11 mouse cellular contexts compared by ENCODE assay signal in genomic region chr12:105843243-105844005, GRCm38 (mm10). TPM values are rescaled to one million over a fixed set of nuclear protein-coding genes. Genes with fewer than 3 reads are reported as not detected.
DNase-seq lines count a peak whose midpoint lies in the region; ATAC-seq lines count a peak whose summit lies in the region.
"Had no signal": no experiment of that assay in that cellular context is flagged by ENCODE, and none has a peak within 500 bp of the region (broad histone marks: within the 10 kb centered on the region; RNA-seq: fewer than 3 reads in every experiment).

No protein-coding gene starts in this region.

- peaks cover 55% of the 10 kb centered on the region for H3K36me3 ChIP-seq in heart, embryonic 13.5 days
- peaks cover 42% of the 10 kb centered on the region for H3K36me3 ChIP-seq in heart, embryonic 10.5 days
- H3K36me3 ChIP-seq in midbrain, embryonic 16.5 days (ENCODE audit: control insufficient read depth, insufficient read depth, low read length) = no peaks in the 10 kb centered on the region

- no peak overlapping the region for H3K4me2 ChIP-seq in heart, embryonic 13.5 days
- no peak overlapping the region for H3K4me2 ChIP-seq in midbrain, embryonic 16.5 days (ENCODE audit: low read length)
- H3K4me2 ChIP-seq: intestine, embryonic 15.5 days had no signal

- intact Hi-C loops in heart, postnatal 14 days (cut with DNase I) = no loop called here

- H3K27me3 ChIP-seq in heart, embryonic 13.5 days (replicated peaks) = no peaks in the 10 kb centered on the region
- no peaks in the 10 kb centered on the region for H3K27me3 ChIP-seq in heart, embryonic 10.5 days (ENCODE audit: insufficient read depth, poor library complexity, severe bottlenecking)
- no peaks in the 10 kb centered on the region for H3K27me3 ChIP-seq in midbrain, embryonic 16.5 days (ENCODE audit: control insufficient read depth, insufficient read depth, low read depth, low read length)
- H3K27me3 ChIP-seq: intestine, embryonic 15.5 days had no signal

- DNase-seq in heart, embryonic 10.5 days (ENCODE audit: low spot score) = no peak
- peak; percentile 82 for DNase-seq in adrenal gland, adult 2 months
- peak; percentile 68 for DNase-seq in cerebellum, adult 9-10 months
- DNase-seq in heart, postnatal 14 days = peak; percentile 30 to 53
- no peak for DNase-seq in thymus, postnatal 36 days
- DNase-seq: lung, postnatal 14 days; thymus, postnatal 4 days had no signal

- ATAC-seq in heart, embryonic 13.5 days (ENCODE audit: extremely low read depth, insufficient number of reproducible peaks, low FRiP score, low TSS enrichment) = no peak
- no peak for ATAC-seq in inflammation-experienced regulatory T-cells, adult 6 months
- ATAC-seq in midbrain, embryonic 16.5 days = no peak
- ATAC-seq: intestine, embryonic 15.5 days had no signal

- WGBS in heart, embryonic 13.5 days = 44% methylated on average over 12 of the region's 12 CpGs
- WGBS in heart, embryonic 10.5 days = 71% methylated on average over 12 of the region's 12 CpGs
- WGBS in midbrain, embryonic 16.5 days = 72% methylated on average over 12 of the region's 12 CpGs

- H3K9ac ChIP-seq in heart, embryonic 13.5 days = 0 out of 2 replicates have a peak overlapping the region, but pooled peaks have one; percentile 12
- no peak overlapping the region for H3K9ac ChIP-seq in midbrain, embryonic 16.5 days (ENCODE audit: low read depth, low read length)
- H3K9ac ChIP-seq: intestine, embryonic 15.5 days had no signal

- H3K4me3 ChIP-seq in heart, embryonic 13.5 days = no peak overlapping the region
- H3K4me3 ChIP-seq in heart, embryonic 10.5 days = no peak overlapping the region
- no peak overlapping the region for H3K4me3 ChIP-seq in midbrain, embryonic 16.5 days (ENCODE audit: low read depth, low read length)
- H3K4me3 ChIP-seq: intestine, embryonic 15.5 days had no signal

- peaks cover 12% of the 10 kb centered on the region for H3K4me1 ChIP-seq in heart, embryonic 13.5 days
- peaks cover 3% of the 10 kb centered on the region; the same call in 1 of the 2 replicates for H3K4me1 ChIP-seq in heart, embryonic 10.5 days
- H3K4me1 ChIP-seq in midbrain, embryonic 16.5 days (ENCODE audit: control insufficient read depth, insufficient read depth, low read length) = no peaks in the 10 kb centered on the region
- H3K4me1 ChIP-seq: intestine, embryonic 15.5 days had no signal

- no peaks in the 10 kb centered on the region for H3K9me3 ChIP-seq in heart, embryonic 13.5 days
- H3K9me3 ChIP-seq in heart, embryonic 10.5 days = no peaks in the 10 kb centered on the region
- no peaks in the 10 kb centered on the region for H3K9me3 ChIP-seq in midbrain, embryonic 16.5 days (replicated peaks; ENCODE audit: control insufficient read depth, low read length, poor library complexity, severe bottlenecking)
- H3K9me3 ChIP-seq: intestine, embryonic 15.5 days had no signal

- no peak overlapping the region for H3K27ac ChIP-seq in heart, embryonic 13.5 days (replicated peaks)
- H3K27ac ChIP-seq in heart, embryonic 10.5 days = no peak overlapping the region
- no peak overlapping the region for H3K27ac ChIP-seq in midbrain, embryonic 16.5 days (ENCODE audit: low read length)
- H3K27ac ChIP-seq: intestine, embryonic 15.5 days had no signal

RNA-seq across cellular contexts. Expression of gene Papola, which starts 58.9 kb away (rescaled TPM):
- 134 and 146 TPM in 2 replicates for polyA plus RNA-seq in heart, embryonic 13.5 days (2015; fragmentation: Nextera tagmentation; extraction: Ambion mirVana)
- polyA plus RNA-seq in heart, embryonic 10.5 days (2016; fragmentation: Nextera tagmentation; extraction: Ambion mirVana) = 205 and 222 TPM in 2 replicates
- total RNA-seq in adrenal gland, adult 2 months (2021) = 100 to 1,000 TPM; 227 to 228 TPM
- polyA plus RNA-seq in adrenal gland, adult 2 months (2012; rRNA removed) = 19.4 and 28.7 TPM in 2 replicates
- 100 to 1,000 TPM; 123 to 140 TPM for total RNA-seq in heart, postnatal 14 days (2021)
- 100 to 1,000 TPM in 2 of 3 experiments, 10 to 100 TPM in 1; 98.1 to 132 (median 105) TPM for polyA plus RNA-seq in inflammation-experienced regulatory T-cells, adult 6 months (2017; shearing (Covaris generic))
- 150 and 170 TPM in 2 replicates for polyA plus RNA-seq in midbrain, embryonic 16.5 days (2015; fragmentation: Nextera tagmentation; extraction: Ambion mirVana)

Comparison
In these comparisons a context has a peak if more than half of its experiments do, and no peak if none do; other contexts are left out.
1. DNase-seq: peak in adrenal gland, adult 2 months (single experiment), cerebellum, adult 9-10 months (single experiment) and heart, postnatal 14 days (2 of 2); none in heart, embryonic 10.5 days (single experiment) and thymus, postnatal 36 days (0 of 2).